In genomic region chr2:157129601-157130164, GRCm38 (mm10) we compare ENCODE assay signal across 16 mouse cellular contexts. TPM values are rescaled to one million over a fixed set of nuclear protein-coding genes. Genes with fewer than 3 reads are reported as not detected.
DNase-seq lines count a peak whose midpoint lies in the region; ATAC-seq and TF ChIP-seq lines count a peak whose summit lies in the region.
"Had no signal": no experiment of that assay in that cellular context is flagged by ENCODE, and none has a peak within 500 bp of the region (broad histone marks: within the 10 kb centered on the region; RNA-seq: fewer than 3 reads in every experiment).

No protein-coding gene starts in this region.

- H3K79me2 ChIP-seq in CH12.LX (replicated peaks; ENCODE audit: control insufficient read depth, extremely low read depth, insufficient read depth, poor library complexity, severe bottlenecking) = peaks cover 29% of the 10 kb centered on the region

- no peak for ATAC-seq in liver, embryonic 13.5 days (ENCODE audit: low read depth)
- 0 out of 2 replicates have a peak, but pooled peaks have one; percentile 10 for ATAC-seq in erythroid progenitor cell, adult 5-6 weeks (replicated peaks; ENCODE audit: low FRiP score, poor library complexity, severe bottlenecking)

- peaks cover 17% of the 10 kb centered on the region for H3K36me3 ChIP-seq in liver, embryonic 13.5 days
- H3K36me3 ChIP-seq in CH12.LX (replicated peaks in 1 of 2; ENCODE audit: control insufficient read depth in 1 of 2, insufficient read depth in 1 of 2, low read length in 1 of 2) = peaks cover 20 to 29% of the 10 kb centered on the region in 2 experiments
- H3K36me3 ChIP-seq in megakaryocyte, embryonic 14.5 days (replicated peaks; ENCODE audit: low read length) = peaks cover 38% of the 10 kb centered on the region

- TF ChIP-seq CTCF in CH12.LX (conservative IDR thresholded peaks at IDR 0.05 in 1 of 2, IDR thresholded peaks at IDR 0.05 in 1 of 2; ENCODE audit: low read depth in 2 of 2, low read length in 2 of 2) = no peak

- dilution Hi-C loops in CH12.LX (cut with MboI; ENCODE audit: extremely low pct_ligation_motif_present, extremely low pct_unique_long_range_greater_than_20kb, low sequenced_read_pairs) = no loop called here

- peak overlapping the region; percentile 25 for H3K4me2 ChIP-seq in liver, embryonic 13.5 days
- H3K4me2 ChIP-seq in CH12.LX (ENCODE audit: insufficient read depth, low read depth, poor library complexity, severe bottlenecking) = peak overlapping the region; percentile 92
- H3K4me2 ChIP-seq: hindbrain, embryonic 15.5 days; lung, embryonic 15.5 days had no signal

- DNase-seq in liver, embryonic 13.5 days = no peak
- no peak for DNase-seq in liver
- peak; percentile 62 for DNase-seq in CH12.LX (ENCODE audit: extremely low read depth)
- no peak for DNase-seq in right cerebral cortex, postnatal 36 days (ENCODE audit: low spot score in 2 of 2)
- DNase-seq in kidney, adult 18-20 months = no peak
- DNase-seq in cerebellum, postnatal 4 days (ENCODE audit: low spot score in 2 of 2) = no peak
- DNase-seq: adrenal gland, postnatal 10 days; cerebellum, adult 8-10 months had no signal

- H3K27ac ChIP-seq in liver, embryonic 13.5 days = peak overlapping the region; percentile 35; the same call in 1 of the 2 replicates
- H3K27ac ChIP-seq in CH12.LX (ENCODE audit: insufficient read depth, low read depth) = peak overlapping the region; percentile 50
- H3K27ac ChIP-seq: hindbrain, embryonic 15.5 days; lung, embryonic 15.5 days had no signal

- no peaks in the 10 kb centered on the region for H3K9me3 ChIP-seq in liver, embryonic 13.5 days (replicated peaks)
- H3K9me3 ChIP-seq in CH12.LX (replicated peaks; ENCODE audit: low read length) = no peaks in the 10 kb centered on the region
- no peaks in the 10 kb centered on the region for H3K9me3 ChIP-seq in megakaryocyte, embryonic 14.5 days
- H3K9me3 ChIP-seq: G1E; hindbrain, embryonic 15.5 days; lung, embryonic 15.5 days had no signal

- no peak for TF ChIP-seq POLR2A in CH12.LX (IDR thresholded peaks at IDR 0.05; ENCODE audit: low read depth, low read length)

- no peaks in the 10 kb centered on the region for H3K27me3 ChIP-seq in liver, embryonic 13.5 days
- H3K27me3 ChIP-seq in CH12.LX (replicated peaks) = no peaks in the 10 kb centered on the region
- H3K27me3 ChIP-seq in megakaryocyte, embryonic 14.5 days (replicated peaks) = no peaks in the 10 kb centered on the region
- H3K27me3 ChIP-seq: hindbrain, embryonic 15.5 days; lung, embryonic 15.5 days had no signal

- whole genome bisulfite sequencing in liver, embryonic 13.5 days (ENCODE audit: insufficient replicate concordance) = 61% methylated on average over 11 of the region's 11 CpGs

- no peak overlapping the region for H3K9ac ChIP-seq in liver, embryonic 13.5 days
- peak overlapping the region; percentile 48 for H3K9ac ChIP-seq in CH12.LX (ENCODE audit: insufficient read depth, low read depth)
- H3K9ac ChIP-seq: hindbrain, embryonic 15.5 days; lung, embryonic 15.5 days had no signal

- no peak for TF ChIP-seq RAD21 in CH12.LX (IDR thresholded peaks at IDR 0.05; ENCODE audit: low read depth, low read length)

- no peak overlapping the region for H3K4me3 ChIP-seq in liver, embryonic 13.5 days (replicated peaks)
- H3K4me3 ChIP-seq in CH12.LX (replicated peaks in 1 of 3; ENCODE audit: low read depth in 2 of 3, low read length in 2 of 3, poor library complexity in 1 of 3) = peak overlapping the region; percentile 48 to 75 (median 53)
- peak overlapping the region; percentile 90 for H3K4me3 ChIP-seq in megakaryocyte, embryonic 14.5 days (replicated peaks)
- H3K4me3 ChIP-seq: hindbrain, embryonic 15.5 days; lung, embryonic 15.5 days had no signal

- in situ Hi-C loops in CH12.LX (cut with MboI; ENCODE audit: low pct_ligation_motif_present, low pct_unique_long_range_greater_than_20kb, low sequenced_read_pairs) = loop anchor here (10.0 to 25.0 kb wide), 3 partner anchors 55 to 433 kb away; partner anchors contain the start of genes Blcap and Nnat

- peaks cover 45% of the 10 kb centered on the region for H3K4me1 ChIP-seq in liver, embryonic 13.5 days (replicated peaks)
- H3K4me1 ChIP-seq in CH12.LX (ENCODE audit: control insufficient read depth in 1 of 2, insufficient read depth in 2 of 2) = peaks cover 3 to 40% of the 10 kb centered on the region in 2 experiments; a peak in 3 of 4 replicates
- peaks cover 54% of the 10 kb centered on the region for H3K4me1 ChIP-seq in megakaryocyte, embryonic 14.5 days

- TF ChIP-seq EP300 in CH12.LX (IDR thresholded peaks at IDR 0.05; ENCODE audit: low read length) = peak; percentile 71

TF ChIP-seq in CH12.LX, 34 proteins besides CTCF, POLR2A, EP300 and RAD21 (continues in another document):
- TF ChIP-seq CHD2 (IDR thresholded peaks at IDR 0.05; ENCODE audit: low read length) = no peak
- TF ChIP-seq ETS1 (conservative IDR thresholded peaks at IDR 0.05; ENCODE audit: low read depth, low read length) = peak; percentile 16
- TF ChIP-seq HCFC1 (IDR thresholded peaks at IDR 0.05; ENCODE audit: low read depth, low read length) = no peak
- no peak for TF ChIP-seq NRF1 (IDR thresholded peaks at IDR 0.05; ENCODE audit: low read depth, low read length)
- TF ChIP-seq JUND (conservative IDR thresholded peaks at IDR 0.05; ENCODE audit: low read depth, low read length) = peak; percentile 56; the same call in 1 of the 2 replicates
- peak; percentile 87; the same call in 1 of the 2 replicates for TF ChIP-seq CHD1 (IDR thresholded peaks at IDR 0.05; ENCODE audit: low read depth, low read length)
- TF ChIP-seq MAFK (IDR thresholded peaks at IDR 0.05; ENCODE audit: insufficient replicate concordance, low read length) = no peak
- peak; percentile 84; the same call in 1 of the 2 replicates for TF ChIP-seq SIN3A (IDR thresholded peaks at IDR 0.05; ENCODE audit: low read length)
- peak; percentile 71 for TF ChIP-seq MXI1 (IDR thresholded peaks at IDR 0.05; ENCODE audit: low read depth, low read length)
- TF ChIP-seq NELFE (IDR thresholded peaks at IDR 0.05; ENCODE audit: low read depth, low read length) = no peak
- TF ChIP-seq SMC3 (IDR thresholded peaks at IDR 0.05; ENCODE audit: low read depth, low read length) = no peak
- peak; percentile 71 for TF ChIP-seq MEF2A (IDR thresholded peaks at IDR 0.05; ENCODE audit: borderline replicate concordance, low read depth, low read length)
- TF ChIP-seq USF2 (conservative IDR thresholded peaks at IDR 0.05; ENCODE audit: low read depth, low read length) = 0 out of 2 replicates have a peak, but pooled peaks have one; percentile 32
- no peak for TF ChIP-seq TCF12 (IDR thresholded peaks at IDR 0.05; ENCODE audit: low read depth, low read length)
- peak; percentile 33; the same call in 1 of the 2 replicates for TF ChIP-seq USF1 (IDR thresholded peaks at IDR 0.05; ENCODE audit: low read depth, low read length)
- TF ChIP-seq BHLHE40 (IDR thresholded peaks at IDR 0.05; ENCODE audit: low read depth, low read length) = peak; percentile 38; the same call in 1 of the 2 replicates
- 0 out of 2 replicates have a peak, but pooled peaks have one; percentile 50 for TF ChIP-seq TBP (conservative IDR thresholded peaks at IDR 0.05; ENCODE audit: low read depth, low read length)
- peak; percentile 86 for TF ChIP-seq IRF4 (IDR thresholded peaks at IDR 0.05; ENCODE audit: low read depth, low read length)
- peak; percentile 72; the same call in 1 of the 2 replicates for TF ChIP-seq MYC (IDR thresholded peaks at IDR 0.05; ENCODE audit: low read depth, low read length)
- no peak for TF ChIP-seq POLR2AphosphoS2 (IDR thresholded peaks at IDR 0.05; ENCODE audit: low read depth, low read length)
- TF ChIP-seq ELF1 (IDR thresholded peaks at IDR 0.05; ENCODE audit: low read depth, low read length) = no peak
- TF ChIP-seq RCOR1 (conservative IDR thresholded peaks at IDR 0.05; ENCODE audit: low read depth, low read length) = no peak
- no peak for TF ChIP-seq JUN (IDR thresholded peaks at IDR 0.05; ENCODE audit: insufficient read depth, low read depth, low read length)
- TF ChIP-seq ZKSCAN1 (IDR thresholded peaks at IDR 0.05; ENCODE audit: borderline replicate concordance, low read depth, low read length) = no peak
- TF ChIP-seq ZC3H11A (IDR thresholded peaks at IDR 0.05; ENCODE audit: low read depth, low read length) = no peak
- no peak for TF ChIP-seq E2F4 (IDR thresholded peaks at IDR 0.05; ENCODE audit: insufficient replicate concordance, low read depth, low read length)
- no peak for TF ChIP-seq UBTF (IDR thresholded peaks at IDR 0.05; ENCODE audit: low read depth, low read length)
- TF ChIP-seq ZNF384 (IDR thresholded peaks at IDR 0.05; ENCODE audit: low read depth, low read length) = peak; percentile 92

RNA-seq across cellular contexts. Expression of gene Samhd1, which starts 5.4 kb away (rescaled TPM):
- 19.4 and 21.5 TPM in 2 replicates for polyA plus RNA-seq in liver, embryonic 13.5 days (2015; fragmentation: Nextera tagmentation; extraction: Ambion mirVana)
- total RNA-seq in CH12.LX (2012; rRNA removed) (32.8 and 33.2 TPM in 2 replicates), CH12.LX (2014; rRNA removed) (67.9 and 79.7 TPM in 2 replicates)
- 79.5 and 81.1 TPM in 2 replicates for polyA plus RNA-seq in CH12.LX (2012; ENCODE audit: insufficient read length, low read depth)
- 82.5 and 112 TPM in 2 replicates for total RNA-seq in erythroid progenitor cell, adult 5-6 weeks (2015; ENCODE audit: low replicate concordance)
- 57.0 and 75.2 TPM in 2 replicates for total RNA-seq in erythroid progenitor cell, adult 5-6 weeks (2017; ENCODE audit: low replicate concordance)
- 16.0 and 27.3 TPM in 2 replicates for polyA plus RNA-seq in megakaryocyte, embryonic 14.5 days (2012; ENCODE audit: insufficient read depth, low replicate concordance)

RNA-seq across cellular contexts. Expression of gene Tldc2, which starts 42.8 kb away (rescaled TPM):
- not detected in 2 replicates for polyA plus RNA-seq in liver, embryonic 13.5 days (2015; fragmentation: Nextera tagmentation; extraction: Ambion mirVana)
- total RNA-seq in CH12.LX (2012; rRNA removed) (not detected in 2 replicates), CH12.LX (2014; rRNA removed) (not detected in 2 replicates)
- not detected in 2 replicates for polyA plus RNA-seq in CH12.LX (2012; ENCODE audit: insufficient read length, low read depth)
- total RNA-seq in erythroid progenitor cell, adult 5-6 weeks (2015; ENCODE audit: low replicate concordance) = not detected in 2 replicates
- not detected in 2 replicates for total RNA-seq in erythroid progenitor cell, adult 5-6 weeks (2017; ENCODE audit: low replicate concordance)
- not detected in 2 replicates for polyA plus RNA-seq in megakaryocyte, embryonic 14.5 days (2012; ENCODE audit: insufficient read depth, low replicate concordance)
- total RNA-seq: adrenal gland, postnatal 10 days; G1E; gastrocnemius, adult 18-20 months; left cerebral cortex, postnatal 10 days had no signal
- polyA plus RNA-seq: G1E; hindbrain, embryonic 15.5 days; lung, embryonic 15.5 days; testis, adult 2 months had no signal

RNA-seq across cellular contexts. Expression of gene Soga1, which starts 50.6 kb away (rescaled TPM):
- polyA plus RNA-seq in liver, embryonic 13.5 days (2015; fragmentation: Nextera tagmentation; extraction: Ambion mirVana) = 1.7 and 1.8 TPM in 2 replicates
- 1.0 and 2.0 TPM in 2 replicates for total RNA-seq in CH12.LX (2012; rRNA removed)
- 0.31 and 0.39 TPM in 2 replicates for total RNA-seq in CH12.LX (2014; rRNA removed)
- polyA plus RNA-seq in CH12.LX (2012; ENCODE audit: insufficient read length, low read depth) = 1.8 and 2.0 TPM in 2 replicates
- total RNA-seq in erythroid progenitor cell, adult 5-6 weeks (2015; ENCODE audit: low replicate concordance) = 0.36 and 0.42 TPM in 2 replicates
- total RNA-seq in erythroid progenitor cell, adult 5-6 weeks (2017; ENCODE audit: low replicate concordance) = 2.8 and 3.6 TPM in 2 replicates
- 3.8 and 5.8 TPM in 2 replicates for polyA plus RNA-seq in megakaryocyte, embryonic 14.5 days (2012; ENCODE audit: insufficient read depth, low replicate concordance)
